Mouse (Mus musculus): ENCODE measurements around the gene Mad1l1. TPM values are rescaled to one million over a fixed set of nuclear protein-coding genes. Genes with fewer than 3 reads are reported as not detected.

The Mad1l1 gene
- polyA plus RNA-seq, 1 experiment from 2014 or later = 44.8 TPM

- WGBS = 92% methylated on average over 7 of the region's 7 CpGs
- Histone ChIP-seq H3K9ac (no peak overlapping the region), H3K27me3 (no peaks in the 10 kb centered on the region; the same call in 1 of the 2 replicates), H3K36me3 (0 out of 2 replicates have a peak, but pooled peaks cover 4% of the 10 kb centered on the region), H3K9me3 (replicated peaks) (no peaks in the 10 kb centered on the region), H3K4me3 (no peak overlapping the region), H3K27ac (no peak overlapping the region), H3K4me1 (peaks cover 18% of the 10 kb centered on the region; the same call in 1 of the 2 replicates), H3K4me2 (replicated peaks) (no peak overlapping the region)
- ATAC-seq (ENCODE audit: low FRiP score) = no peak
These were observed 234.1 kb downstream of the Mad1l1 start for GRCm38 (mm10) chr5:140087242-140087641.

GRCm38 (mm10) chr5:140084341-140084740 lies 237.0 kb downstream of the Mad1l1 start:
- Histone ChIP-seq H3K9me3 (replicated peaks) (no peaks in the 10 kb centered on the region), H3K9ac (no peak overlapping the region), H3K27ac (no peak overlapping the region), H3K36me3 (0 out of 2 replicates have a peak, but pooled peaks cover 4% of the 10 kb centered on the region), H3K4me3 (no peak overlapping the region), H3K4me1 (peaks cover 12% of the 10 kb centered on the region), H3K4me2 (replicated peaks) (no peak overlapping the region), H3K27me3 (no peaks in the 10 kb centered on the region; the same call in 1 of the 2 replicates)
- ATAC-seq (ENCODE audit: low FRiP score) = no peak
- 95% methylated on average over 6 of the region's 6 CpGs for WGBS

GRCm38 (mm10) chr5:140083911-140084310 lies 237.4 kb downstream of the Mad1l1 start:
- 80% methylated on average over 5 of the region's 5 CpGs for WGBS
- H3K27ac ChIP-seq = no peak overlapping the region
- H3K36me3 ChIP-seq = 0 out of 2 replicates have a peak, but pooled peaks cover 4% of the 10 kb centered on the region
- no peak overlapping the region for H3K9ac ChIP-seq
- H3K4me3 ChIP-seq = no peak overlapping the region
- H3K4me2 ChIP-seq (replicated peaks) = no peak overlapping the region
- H3K9me3 ChIP-seq (replicated peaks) = no peaks in the 10 kb centered on the region
- no peaks in the 10 kb centered on the region; the same call in 1 of the 2 replicates for H3K27me3 ChIP-seq
- H3K4me1 ChIP-seq = peaks cover 12% of the 10 kb centered on the region
- no peak for ATAC-seq (ENCODE audit: low FRiP score)

- Histone ChIP-seq H3K4me1 (peaks cover 16% of the 10 kb centered on the region), H3K4me2 (replicated peaks) (no peak overlapping the region), H3K27me3 (no peaks in the 10 kb centered on the region; the same call in 1 of the 2 replicates), H3K9me3 (replicated peaks) (no peaks in the 10 kb centered on the region), H3K36me3 (no peaks in the 10 kb centered on the region), H3K4me3 (no peak overlapping the region), H3K27ac (no peak overlapping the region), H3K9ac (no peak overlapping the region)
- ATAC-seq (ENCODE audit: low FRiP score) = no peak
- 56% methylated on average over 11 of the region's 11 CpGs for WGBS
These were observed 239.0 kb downstream of the Mad1l1 start for GRCm38 (mm10) chr5:140082204-140082812.

- no peak for ATAC-seq (ENCODE audit: low FRiP score)
- Histone ChIP-seq H3K9me3 (replicated peaks) (no peaks in the 10 kb centered on the region), H3K27me3 (no peaks in the 10 kb centered on the region; the same call in 1 of the 2 replicates), H3K36me3 (no peaks in the 10 kb centered on the region), H3K4me2 (replicated peaks) (no peak overlapping the region), H3K9ac (no peak overlapping the region), H3K27ac (peak overlapping the region; percentile 76), H3K4me3 (no peak overlapping the region), H3K4me1 (peaks cover 11% of the 10 kb centered on the region)
- WGBS = 66% methylated on average over 10 of the region's 10 CpGs
These were observed 240.3 kb downstream of the Mad1l1 start for GRCm38 (mm10) chr5:140081084-140081483.

- Histone ChIP-seq H3K9ac (no peak overlapping the region), H3K4me1 (peaks cover 13% of the 10 kb centered on the region), H3K27me3 (no peaks in the 10 kb centered on the region), H3K9me3 (replicated peaks) (no peaks in the 10 kb centered on the region), H3K36me3 (no peaks in the 10 kb centered on the region), H3K4me3 (no peak overlapping the region), H3K27ac (no peak overlapping the region), H3K4me2 (replicated peaks) (no peak overlapping the region)
- no peak for ATAC-seq (ENCODE audit: low FRiP score)
- 94% methylated on average over 4 of the region's 4 CpGs for WGBS
These were observed 241.8 kb downstream of the Mad1l1 start for GRCm38 (mm10) chr5:140079511-140079910.

- no peak for ATAC-seq (ENCODE audit: low FRiP score)
- H3K27me3 ChIP-seq = no peaks in the 10 kb centered on the region
- H3K9ac ChIP-seq = no peak overlapping the region
- WGBS = 84% methylated on average over 3 of the region's 3 CpGs
- H3K4me3 ChIP-seq = no peak overlapping the region
- H3K9me3 ChIP-seq (replicated peaks) = no peaks in the 10 kb centered on the region
- no peak overlapping the region for H3K4me2 ChIP-seq (replicated peaks)
- H3K36me3 ChIP-seq = no peaks in the 10 kb centered on the region
- no peak overlapping the region for H3K27ac ChIP-seq
- H3K4me1 ChIP-seq = peaks cover 24% of the 10 kb centered on the region
These were observed 242.9 kb downstream of the Mad1l1 start for GRCm38 (mm10) chr5:140078406-140078805.

- H3K4me2 ChIP-seq (replicated peaks) = no peak overlapping the region
- H3K9me3 ChIP-seq (replicated peaks) = no peaks in the 10 kb centered on the region
- no peaks in the 10 kb centered on the region for H3K36me3 ChIP-seq
- no peak overlapping the region for H3K27ac ChIP-seq
- no peak overlapping the region for H3K4me3 ChIP-seq
- WGBS = 86% methylated on average over 2 of the region's 2 CpGs
- peaks cover 24% of the 10 kb centered on the region for H3K4me1 ChIP-seq
- H3K9ac ChIP-seq = no peak overlapping the region
- no peak for ATAC-seq (ENCODE audit: low FRiP score)
- no peaks in the 10 kb centered on the region for H3K27me3 ChIP-seq
These were observed 244.9 kb downstream of the Mad1l1 start for GRCm38 (mm10) chr5:140076438-140076837.

- no peaks in the 10 kb centered on the region for H3K27me3 ChIP-seq
- no peak overlapping the region for H3K9ac ChIP-seq
- peak; percentile 82 for ATAC-seq (ENCODE audit: low FRiP score)
- WGBS = 39% methylated on average over 12 of the region's 12 CpGs
- no peaks in the 10 kb centered on the region for H3K9me3 ChIP-seq (replicated peaks)
- H3K4me3 ChIP-seq = no peak overlapping the region
- H3K4me2 ChIP-seq (replicated peaks) = no peak overlapping the region
- H3K4me1 ChIP-seq = peaks cover 20% of the 10 kb centered on the region
- H3K27ac ChIP-seq = peak overlapping the region; percentile 64
- no peaks in the 10 kb centered on the region for H3K36me3 ChIP-seq
These were observed 247.7 kb downstream of the Mad1l1 start for GRCm38 (mm10) chr5:140073671-140074116.

GRCm38 (mm10) chr5:140073148-140073670 lies 248.1 kb downstream of the Mad1l1 start:
- peak; percentile 37 for ATAC-seq (ENCODE audit: low FRiP score)
- no peaks in the 10 kb centered on the region for H3K9me3 ChIP-seq (replicated peaks)
- no peak overlapping the region for H3K4me3 ChIP-seq
- WGBS = 56% methylated on average over 1 of the region's 1 CpGs
- peak overlapping the region; percentile 64 for H3K27ac ChIP-seq
- H3K4me1 ChIP-seq = peaks cover 23% of the 10 kb centered on the region
- no peaks in the 10 kb centered on the region for H3K27me3 ChIP-seq
- no peak overlapping the region for H3K4me2 ChIP-seq (replicated peaks)
- no peak overlapping the region for H3K9ac ChIP-seq
- no peaks in the 10 kb centered on the region for H3K36me3 ChIP-seq

- Histone ChIP-seq H3K4me2 (replicated peaks) (no peak overlapping the region), H3K4me1 (peaks cover 23% of the 10 kb centered on the region), H3K9me3 (replicated peaks) (no peaks in the 10 kb centered on the region), H3K4me3 (no peak overlapping the region), H3K36me3 (peaks cover 8% of the 10 kb centered on the region), H3K27ac (no peak overlapping the region), H3K9ac (no peak overlapping the region), H3K27me3 (no peaks in the 10 kb centered on the region)
- 69% methylated on average over 5 of the region's 5 CpGs for WGBS
- ATAC-seq (ENCODE audit: low FRiP score) = no peak
These were observed 252.8 kb downstream of the Mad1l1 start for GRCm38 (mm10) chr5:140068506-140068905.

GRCm38 (mm10) chr5:140068051-140068450 lies 253.3 kb downstream of the Mad1l1 start:
- Histone ChIP-seq H3K9ac (no peak overlapping the region), H3K27ac (no peak overlapping the region), H3K9me3 (replicated peaks) (no peaks in the 10 kb centered on the region), H3K36me3 (peaks cover 8% of the 10 kb centered on the region), H3K27me3 (no peaks in the 10 kb centered on the region), H3K4me3 (no peak overlapping the region), H3K4me1 (peaks cover 19% of the 10 kb centered on the region), H3K4me2 (replicated peaks) (no peak overlapping the region)
- WGBS = 53% methylated on average over 3 of the region's 3 CpGs
- no peak for ATAC-seq (ENCODE audit: low FRiP score)

GRCm38 (mm10) chr5:140066769-140067168 lies 254.6 kb downstream of the Mad1l1 start:
- H3K9me3 ChIP-seq (replicated peaks) = no peaks in the 10 kb centered on the region
- H3K4me2 ChIP-seq (replicated peaks) = no peak overlapping the region
- H3K4me1 ChIP-seq = peaks cover 19% of the 10 kb centered on the region
- no peaks in the 10 kb centered on the region for H3K27me3 ChIP-seq
- no peak overlapping the region for H3K9ac ChIP-seq
- WGBS = 71% methylated on average over 8 of the region's 8 CpGs
- no peak overlapping the region for H3K27ac ChIP-seq
- ATAC-seq (ENCODE audit: low FRiP score) = no peak
- H3K4me3 ChIP-seq = no peak overlapping the region
- peaks cover 8% of the 10 kb centered on the region for H3K36me3 ChIP-seq

All from hindbrain, embryonic 12.5 days (tissue).